Mouse (Mus musculus) midbrain, embryonic 14.5 days (tissue): Measurements from ENCODE around the gene Tmem238l. TPM values are rescaled to one million over a fixed set of nuclear protein-coding genes. Genes with fewer than 3 reads are reported as not detected.

Experiments
- ATAC-seq: fragments of 200-750 bp; cut with Nextera tagmentation; 2 replicates; pipeline ENCODE4 v1.8.0; 2017; ENCODE audit warnings: moderate number of reproducible peaks, moderate library complexity; ENCODE audit not compliant: low FRiP score, low TSS enrichment
- DNase-seq: peaks from one replicate; pipeline ENCODE4 v3.0.0-alpha.2; 2015
- H3K27ac ChIP-seq: fragments of 300-500 bp; sonication (generic); replicated peaks from 2 replicates; pipeline ENCODE4 v1.5.1; 2014; ENCODE audit warnings: mild to moderate bottlenecking, low read depth, low read length, moderate library complexity
- H3K27me3 ChIP-seq: fragments of 300-500 bp; sonication (generic); 2 replicates; pipeline ENCODE4 v1.6.1; 2014; ENCODE audit warnings: low read length, control low read depth, mixed read lengths; ENCODE audit not compliant: control insufficient read depth, insufficient read depth
- H3K36me3 ChIP-seq: fragments of 300-500 bp; sonication (generic); 2 replicates; pipeline ENCODE4 v1.6.1; 2014; ENCODE audit warnings: low read length, control low read depth; ENCODE audit not compliant: control insufficient read depth, insufficient read depth
- H3K4me1 ChIP-seq: fragments of 300-500 bp; sonication (generic); 2 replicates; pipeline ENCODE4 v1.6.1; 2014; ENCODE audit warnings: mild to moderate bottlenecking, antibody characterized with exemption, low read length, control low read depth; ENCODE audit not compliant: control insufficient read depth, insufficient read depth
- H3K4me2 ChIP-seq: fragments of 300-500 bp; sonication (generic); 2 replicates; pipeline ENCODE4 v1.6.1; 2014; ENCODE audit warnings: mild to moderate bottlenecking, low read length, moderate library complexity
- H3K4me3 ChIP-seq: fragments of 300-500 bp; sonication (generic); replicated peaks from 2 replicates; pipeline ENCODE4 v1.5.1; 2014; ENCODE audit warnings: low read depth, low read length
- H3K9ac ChIP-seq: fragments of 300-500 bp; sonication (generic); replicated peaks from 2 replicates; pipeline ENCODE4 v1.6.1; 2014; ENCODE audit warnings: mild to moderate bottlenecking, low read length, moderate library complexity
- H3K9me3 ChIP-seq: fragments of 300-500 bp; sonication (generic); 2 replicates; pipeline ENCODE4 v1.6.1; 2016; ENCODE audit warnings: low read length, control low read depth, mixed read lengths; ENCODE audit not compliant: control insufficient read depth
- WGBS: fragments of 180-500 bp; shearing (Covaris S2); extraction: QIAGEN DNeasy Blood & Tissue Kit; methylation state at CpG from one replicate; pipeline ENCODE4 v1.1.7; 2014; 5-methylcytosine and 5-hydroxymethylcytosine counted together
- polyA plus RNA-seq: library from polyadenylated mRNA; unstranded; fragments of >200 nt; fragmentation: Nextera tagmentation; extraction: Ambion mirVana; gene quantifications from 2 replicates; pipeline ENCODE4 v1.2.1, GENCODE M21; 2014

Gene Tmem238l
- polyA plus RNA-seq, 1 experiment from 2014 or later: not detected

DNA sequence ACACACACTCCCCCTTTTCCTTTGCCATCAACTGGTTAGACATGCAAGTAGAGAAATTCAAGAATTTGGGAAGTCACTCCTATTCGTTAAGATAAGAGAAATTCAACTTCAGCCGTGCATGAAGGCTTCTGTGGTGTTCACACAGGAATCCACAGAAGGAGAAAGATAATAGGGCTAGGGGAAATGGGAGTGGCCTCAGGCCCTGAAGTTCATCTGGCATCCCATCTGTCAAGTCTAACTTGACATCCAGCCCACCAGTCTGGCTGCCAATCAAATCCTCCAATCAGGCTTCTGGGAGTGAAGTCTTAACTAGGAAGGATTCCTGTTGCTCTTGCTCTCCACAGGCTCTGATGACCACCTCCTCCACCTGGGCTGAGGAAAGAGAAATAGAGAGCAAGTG is 46.5 kb downstream of the Tmem238l start:
- DNase-seq: no peak
- Histone ChIP-seq H3K36me3 (no peaks in the 10 kb centered on the region), H3K27ac (no peak overlapping the region), H3K4me1 (peaks cover 14% of the 10 kb centered on the region), H3K9ac (no peak overlapping the region), H3K4me2 (no peak overlapping the region), H3K9me3 (no peaks in the 10 kb centered on the region), H3K4me3 (no peak overlapping the region), H3K27me3 (no peaks in the 10 kb centered on the region)
- ATAC-seq: no peak
- WGBS: 50% methylated on average over 2 of the region's 2 CpGs

GRCm38 (mm10) chr11:67007961-67008360 is 51.5 kb downstream of the Tmem238l start:
- DNase-seq (peak; percentile 80), ATAC-seq (no peak; the same call in 1 of the 2 replicates)
- Histone ChIP-seq H3K27ac (no peak overlapping the region), H3K36me3 (no peaks in the 10 kb centered on the region), H3K4me1 (0 out of 2 replicates have a peak, but pooled peaks cover 15% of the 10 kb centered on the region), H3K9me3 (no peaks in the 10 kb centered on the region), H3K4me2 (no peak overlapping the region), H3K4me3 (no peak overlapping the region), H3K9ac (no peak overlapping the region), H3K27me3 (no peaks in the 10 kb centered on the region)
- 55% methylated on average over 8 of the region's 8 CpGs for WGBS

DNA sequence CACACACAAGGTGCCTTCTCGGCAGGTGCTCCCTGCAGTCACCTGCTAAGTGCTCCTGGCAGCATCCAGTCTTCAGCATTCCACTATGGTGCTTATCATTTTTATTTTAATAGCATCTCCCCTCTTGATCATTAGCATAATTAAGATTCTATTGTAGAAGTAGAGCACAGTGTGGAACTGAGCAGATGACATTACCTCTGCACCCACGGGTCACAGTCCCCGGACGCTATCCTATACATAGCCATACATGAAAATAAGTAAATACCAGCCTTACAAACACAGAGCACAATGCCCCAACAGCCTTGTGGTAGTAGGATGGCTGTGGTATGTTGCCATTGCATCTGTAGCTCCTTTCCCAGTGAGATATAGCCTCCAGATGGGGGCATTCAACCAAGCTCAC is 52.1 kb downstream of the Tmem238l start:
- Histone ChIP-seq H3K4me1 (0 out of 2 replicates have a peak, but pooled peaks cover 15% of the 10 kb centered on the region), H3K9me3 (no peaks in the 10 kb centered on the region), H3K27ac (no peak overlapping the region), H3K36me3 (no peaks in the 10 kb centered on the region), H3K4me3 (no peak overlapping the region), H3K9ac (no peak overlapping the region), H3K27me3 (no peaks in the 10 kb centered on the region), H3K4me2 (no peak overlapping the region)
- ATAC-seq (no peak), DNase-seq (no peak)
- 84% methylated on average over 4 of the region's 4 CpGs for WGBS

DNA sequence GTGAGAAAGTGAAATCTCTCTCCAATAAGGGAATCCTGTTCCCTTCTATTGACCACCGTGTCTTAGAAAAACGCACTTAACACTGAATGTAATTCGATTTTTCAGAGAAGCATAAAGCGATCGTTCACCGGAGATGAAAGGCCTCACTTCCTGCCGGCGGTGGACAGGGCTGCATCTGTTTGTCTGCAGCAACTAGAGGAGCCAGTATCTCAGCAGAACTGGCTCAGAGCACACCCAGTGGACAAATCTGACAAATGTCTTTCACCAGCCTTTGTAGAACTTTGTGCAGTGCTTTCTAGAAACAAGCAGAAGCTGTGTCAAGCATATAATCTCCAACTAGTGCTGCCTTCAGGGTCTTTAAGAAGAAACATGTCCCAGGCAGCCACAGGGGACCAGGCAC is 54.0 kb downstream of the Tmem238l start:
- Histone ChIP-seq H3K27ac (0 out of 2 replicates have a peak overlapping the region, but pooled peaks have one; percentile 20), H3K9ac (no peak overlapping the region), H3K4me2 (peak overlapping the region; percentile 37), H3K4me1 (0 out of 2 replicates have a peak, but pooled peaks cover 15% of the 10 kb centered on the region), H3K36me3 (no peaks in the 10 kb centered on the region), H3K9me3 (no peaks in the 10 kb centered on the region), H3K27me3 (no peaks in the 10 kb centered on the region), H3K4me3 (no peak overlapping the region)
- DNase-seq (peak; percentile 75), ATAC-seq (no peak; the same call in 1 of the 2 replicates)
- 8% methylated on average over 8 of the region's 8 CpGs for WGBS

DNA sequence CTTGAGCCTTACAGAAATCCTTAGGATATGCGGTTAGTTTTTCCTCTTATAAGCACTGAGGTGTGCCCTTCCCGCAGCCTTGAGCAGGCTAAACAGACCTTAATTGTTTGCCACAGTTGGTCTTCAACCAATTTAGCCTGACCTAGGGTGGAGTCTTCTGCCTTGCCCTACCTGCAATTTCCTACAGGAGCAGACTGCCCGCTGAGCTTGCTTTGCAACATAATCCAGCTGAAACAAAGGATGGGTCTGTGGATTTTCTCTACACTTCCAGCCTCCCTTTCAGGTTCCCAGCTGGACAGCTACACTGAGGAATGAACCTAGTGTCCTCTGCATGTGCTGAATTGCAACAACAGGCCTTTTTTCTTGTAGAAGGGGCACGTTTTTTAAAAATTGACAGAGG is 55.2 kb downstream of the Tmem238l start:
- H3K36me3 ChIP-seq: no peaks in the 10 kb centered on the region
- ATAC-seq (no peak), DNase-seq (no peak)
- H3K4me2 ChIP-seq: no peak overlapping the region
- H3K9ac ChIP-seq: no peak overlapping the region
- no peaks in the 10 kb centered on the region for H3K27me3 ChIP-seq
- 22% methylated on average over 4 of the region's 4 CpGs for WGBS
- no peak overlapping the region for H3K4me3 ChIP-seq
- H3K9me3 ChIP-seq: no peaks in the 10 kb centered on the region
- 0 out of 2 replicates have a peak, but pooled peaks cover 15% of the 10 kb centered on the region for H3K4me1 ChIP-seq
- H3K27ac ChIP-seq: no peak overlapping the region

Other genes with a start within 250 kb of the Tmem238l start
- gene Pirt, start 44.7 kb upstream of the Tmem238l start, polyA plus RNA-seq: 0.80 and 0.89 TPM in 2 replicates
- gene Tmem220, start 68.5 kb downstream of the Tmem238l start, polyA plus RNA-seq: 0.30 and 0.50 TPM in 2 replicates
- 29.3 and 36.6 TPM in 2 replicates for gene Adprm, start 96.0 kb downstream of the Tmem238l start, polyA plus RNA-seq
- 11.3 and 13.1 TPM in 2 replicates for gene Sco1, start 96.0 kb downstream of the Tmem238l start, polyA plus RNA-seq
- 0.12 and 0.18 TPM in 2 replicates for gene Myh3, start 121.7 kb downstream of the Tmem238l start, polyA plus RNA-seq
- 0.04 and 0.16 TPM in 2 replicates for gene Myh2, start 214.4 kb downstream of the Tmem238l start, polyA plus RNA-seq
- gene Myh1, start 243.4 kb downstream of the Tmem238l start, polyA plus RNA-seq: 0.08 and 0.14 TPM in 2 replicates